Mouse (Mus musculus): ENCODE results near the gene Ppm1m.
"Not testable (repeated sequence)": the region's sequence is repeated elsewhere in the genome, so short reads cannot be mapped to it uniquely, and the experiment has no call there.

DNA sequence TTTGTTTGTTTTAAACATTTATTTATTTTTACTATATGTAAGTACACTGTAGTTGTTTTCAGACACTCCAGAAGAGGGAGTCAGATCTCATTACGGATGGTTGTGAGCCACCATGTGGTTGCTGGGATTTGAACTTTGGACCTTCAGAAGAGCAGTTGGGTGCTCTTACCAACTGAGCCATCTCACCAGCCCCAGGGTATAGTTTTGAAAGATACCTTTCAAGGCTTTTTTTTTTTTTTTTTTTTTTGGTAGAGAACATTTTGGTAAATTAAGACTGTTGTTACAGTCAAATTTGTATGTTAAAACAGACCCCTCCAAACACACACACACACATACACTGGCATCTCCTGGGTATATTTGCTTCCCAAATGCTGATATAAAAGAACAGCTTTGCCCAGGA is 30.5 kb downstream of the Ppm1m start:
- TF ChIP-seq CTCF (IDR thresholded peaks at IDR 0.05; ENCODE audit: borderline replicate concordance, extremely low read depth, insufficient read depth, insufficient read length); POLR2A (IDR thresholded peaks at IDR 0.05; ENCODE audit: borderline replicate concordance, extremely low read depth, insufficient read depth, insufficient read length, poor library complexity, severe bottlenecking): not testable (repeated sequence)
